Mouse (Mus musculus) urinary bladder, postnatal 14 days (tissue): ENCODE measurements around the gene Olfr1112.
"Not testable (repeated sequence)": the region's sequence is repeated elsewhere in the genome, so short reads cannot be mapped to it uniquely, and the experiment has no call there.

Experiments used
- DNase-seq: peaks from one replicate; pipeline ENCODE4 v3.0.0; 2021; ENCODE audit warnings: low spot score

Gene Olfr1112

GRCm38 (mm10) chr2:87187498-87187897 is at the start of gene Olfr1112:
Gene Olfr1112, plus strand, starts transcription at chr2:87187798.
- DNase-seq, result no peak

- no peak for DNase-seq
Measured at GRCm38 (mm10) chr2:87140200-87140599, 47.4 kb upstream of the Olfr1112 start, which contains the start of gene Olfr1110. Gene Olfr1110, minus strand, starts transcription at chr2:87140300.

- DNase-seq, result no peak
Measured at GRCm38 (mm10) chr2:87152524-87152923, 35.1 kb upstream of the Olfr1112 start, which contains the start of gene Olfr1111. Gene Olfr1111, minus strand, starts transcription at chr2:87152624.

GRCm38 (mm10) chr2:87167731-87168130 is 19.9 kb upstream of the Olfr1112 start:
- not testable (repeated sequence) for DNase-seq

- no peak for DNase-seq
Measured at GRCm38 (mm10) chr2:87208670-87209069, 21.1 kb downstream of the Olfr1112 start, which contains the start of gene Olfr1113. Gene Olfr1113, plus strand, starts transcription at chr2:87208970.
